Mouse (Mus musculus): ENCODE results near the gene Aifm2. TPM values are rescaled to one million over a fixed set of nuclear protein-coding genes. Genes with fewer than 3 reads are reported as not detected.

Gene Aifm2
- total and polyA plus RNA-seq, 3 experiments: 24.6 to 32.9 (median 28.9) TPM

- H3K9ac ChIP-seq (ENCODE audit: low read depth, low read length): no peak overlapping the region
- H3K79me2 ChIP-seq (replicated peaks; ENCODE audit: control insufficient read depth, insufficient read depth, low read length): no peaks in the 10 kb centered on the region
- H3K27ac ChIP-seq: no peak overlapping the region
- no peak for TF ChIP-seq EP300 (IDR thresholded peaks at IDR 0.05; ENCODE audit: insufficient read depth, low read depth, low read length)
- TF ChIP-seq CTCF (IDR thresholded peaks at IDR 0.05): peak; percentile 55
- no peak for DNase-seq
- H3K4me1 ChIP-seq (ENCODE audit: control insufficient read depth, insufficient read depth, low read length): no peaks in the 10 kb centered on the region
- intact Hi-C loops (cut with DNase I): no loop called here
- H3K36me3 ChIP-seq (ENCODE audit: control insufficient read depth, insufficient read depth, low read length): no peaks in the 10 kb centered on the region
- 89% methylated on average over 4 of the region's 4 CpGs for WGBS
- H3K4me3 ChIP-seq: no peak overlapping the region
- H3K27me3 ChIP-seq (ENCODE audit: control insufficient read depth, insufficient read depth, low read length): no peaks in the 10 kb centered on the region
These were observed 30.1 kb downstream of the Aifm2 start for GRCm38 (mm10) chr10:61745133-61745532.

- Histone ChIP-seq H3K36me3 (ENCODE audit: control insufficient read depth, insufficient read depth, low read length) (no peaks in the 10 kb centered on the region), H3K4me3 (no peak overlapping the region), H3K27me3 (ENCODE audit: control insufficient read depth, insufficient read depth, low read length) (no peaks in the 10 kb centered on the region), H3K79me2 (replicated peaks; ENCODE audit: control insufficient read depth, insufficient read depth, low read length) (no peaks in the 10 kb centered on the region), H3K9ac (ENCODE audit: low read depth, low read length) (no peak overlapping the region), H3K27ac (no peak overlapping the region), H3K4me1 (ENCODE audit: control insufficient read depth, insufficient read depth, low read length) (no peaks in the 10 kb centered on the region)
- no peak for TF ChIP-seq POLR2A (IDR thresholded peaks at IDR 0.05; ENCODE audit: insufficient read depth, low read depth, low read length)
- no peak for TF ChIP-seq EP300 (IDR thresholded peaks at IDR 0.05; ENCODE audit: insufficient read depth, low read depth, low read length)
- TF ChIP-seq CTCF (IDR thresholded peaks at IDR 0.05): no peak
- 93% methylated on average over 13 of the region's 13 CpGs for WGBS
- intact Hi-C loops (cut with DNase I): no loop called here
- no peak for DNase-seq
These were observed 32.2 kb downstream of the Aifm2 start for GRCm38 (mm10) chr10:61747302-61747701.

DNA sequence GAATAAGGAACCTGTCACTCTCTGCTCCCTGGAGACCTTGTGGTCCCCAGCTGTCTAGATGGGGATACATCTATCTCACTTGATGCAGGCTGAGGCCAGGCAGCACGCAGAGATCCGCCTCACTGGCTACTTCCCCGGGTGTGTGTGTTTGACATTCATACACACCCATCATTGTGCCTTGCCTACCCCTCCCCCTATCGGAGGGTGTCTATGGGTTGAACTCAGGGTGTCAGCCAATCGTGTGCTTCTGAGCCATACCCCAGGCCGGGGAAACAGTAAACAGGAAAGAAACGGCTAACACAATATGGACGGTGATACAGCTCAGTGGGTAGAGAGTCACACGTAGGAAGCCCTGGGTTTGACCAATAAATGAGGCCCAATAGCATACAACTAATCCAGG, 35.0 kb downstream of the Aifm2 start:
- Histone ChIP-seq H3K27me3 (ENCODE audit: control insufficient read depth, insufficient read depth, low read length) (no peaks in the 10 kb centered on the region), H3K27ac (no peak overlapping the region), H3K79me2 (replicated peaks; ENCODE audit: control insufficient read depth, insufficient read depth, low read length) (no peaks in the 10 kb centered on the region), H3K9ac (ENCODE audit: low read depth, low read length) (no peak overlapping the region), H3K36me3 (ENCODE audit: control insufficient read depth, insufficient read depth, low read length) (no peaks in the 10 kb centered on the region), H3K4me3 (no peak overlapping the region), H3K4me1 (ENCODE audit: control insufficient read depth, insufficient read depth, low read length) (no peaks in the 10 kb centered on the region)
- 84% methylated on average over 9 of the region's 9 CpGs for WGBS
- no peak for DNase-seq
- intact Hi-C loops (cut with DNase I): no loop called here
- TF ChIP-seq EP300 (IDR thresholded peaks at IDR 0.05; ENCODE audit: insufficient read depth, low read depth, low read length) (no peak), CTCF (IDR thresholded peaks at IDR 0.05) (no peak), POLR2A (IDR thresholded peaks at IDR 0.05; ENCODE audit: insufficient read depth, low read depth, low read length) (no peak)

DNA sequence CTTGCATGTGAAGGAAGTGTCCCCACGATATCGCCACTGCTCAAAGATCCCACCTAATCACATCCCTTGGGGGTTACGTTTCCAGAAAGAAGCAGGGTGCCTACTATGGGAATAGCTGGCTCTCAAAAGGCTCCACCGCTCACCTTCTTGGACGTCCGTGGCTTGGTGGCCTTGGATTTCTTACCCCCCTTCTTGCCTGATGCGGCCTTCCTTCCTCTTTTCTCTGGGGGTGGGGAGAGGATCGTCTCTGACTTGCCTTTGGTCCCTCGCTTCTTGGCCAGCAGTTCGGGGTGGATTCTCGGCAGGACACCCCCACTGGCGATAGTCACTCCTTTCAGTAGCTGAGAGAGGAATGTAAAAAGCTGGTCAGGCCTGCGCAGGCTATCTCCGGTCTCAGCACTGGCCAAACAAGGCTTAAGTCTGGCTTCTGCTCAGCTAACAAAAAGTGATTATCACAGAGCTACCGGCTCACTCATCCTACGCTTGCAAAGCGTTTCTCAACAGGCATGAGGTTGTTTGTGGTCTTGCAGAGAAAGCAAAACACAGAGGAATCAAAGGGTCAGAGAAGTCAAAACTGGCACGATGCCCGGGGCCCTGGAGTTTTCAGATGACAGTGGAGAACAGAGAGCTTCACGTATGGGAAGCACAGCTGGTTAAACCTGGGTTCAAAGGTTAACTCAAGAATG, 36.6 kb downstream of the Aifm2 start:
- peak in 1 of 2 experiments; percentile 16 for DNase-seq
- intact Hi-C loops (cut with DNase I): no loop called here
- H3K4me3 ChIP-seq: no peak overlapping the region
- WGBS: 47% methylated on average over 20 of the region's 20 CpGs
- no peaks in the 10 kb centered on the region for H3K4me1 ChIP-seq (ENCODE audit: control insufficient read depth, insufficient read depth, low read length)
- no peaks in the 10 kb centered on the region for H3K27me3 ChIP-seq (ENCODE audit: control insufficient read depth, insufficient read depth, low read length)
- H3K79me2 ChIP-seq (replicated peaks; ENCODE audit: control insufficient read depth, insufficient read depth, low read length): no peaks in the 10 kb centered on the region
- H3K36me3 ChIP-seq (ENCODE audit: control insufficient read depth, insufficient read depth, low read length): no peaks in the 10 kb centered on the region
- TF ChIP-seq EP300 (IDR thresholded peaks at IDR 0.05; ENCODE audit: insufficient read depth, low read depth, low read length) (no peak), CTCF (IDR thresholded peaks at IDR 0.05) (no peak), POLR2A (IDR thresholded peaks at IDR 0.05; ENCODE audit: insufficient read depth, low read depth, low read length) (no peak)
- H3K9ac ChIP-seq (ENCODE audit: low read depth, low read length): no peak overlapping the region
- no peak overlapping the region for H3K27ac ChIP-seq

DNA sequence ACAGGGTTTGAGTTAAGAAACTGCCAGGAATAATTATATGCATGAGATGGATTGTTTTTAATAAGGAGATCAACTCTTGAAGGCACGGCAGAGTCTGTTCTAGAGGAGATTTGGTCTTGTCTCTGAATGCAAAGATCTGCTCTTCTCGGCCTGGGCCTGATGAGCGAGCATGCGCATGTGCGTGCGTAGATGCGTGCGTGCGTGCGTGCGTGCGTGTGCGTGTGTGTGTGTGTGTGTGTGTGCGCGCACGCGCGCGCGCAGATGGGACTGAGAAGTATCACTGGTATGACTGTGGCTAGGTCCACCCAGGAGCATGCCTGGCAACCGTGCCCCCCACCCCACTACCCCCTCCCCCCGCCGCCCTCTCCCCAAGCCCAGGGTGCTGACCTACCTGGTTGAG, 38.0 kb downstream of the Aifm2 start:
- intact Hi-C loops (cut with DNase I): no loop called here
- Histone ChIP-seq H3K27ac (no peak overlapping the region), H3K4me3 (no peak overlapping the region), H3K4me1 (ENCODE audit: control insufficient read depth, insufficient read depth, low read length) (no peaks in the 10 kb centered on the region), H3K27me3 (ENCODE audit: control insufficient read depth, insufficient read depth, low read length) (no peaks in the 10 kb centered on the region), H3K36me3 (ENCODE audit: control insufficient read depth, insufficient read depth, low read length) (no peaks in the 10 kb centered on the region), H3K79me2 (replicated peaks; ENCODE audit: control insufficient read depth, insufficient read depth, low read length) (no peaks in the 10 kb centered on the region), H3K9ac (ENCODE audit: low read depth, low read length) (no peak overlapping the region)
- no peak for DNase-seq
- TF ChIP-seq POLR2A (IDR thresholded peaks at IDR 0.05; ENCODE audit: insufficient read depth, low read depth, low read length): no peak
- TF ChIP-seq EP300 (IDR thresholded peaks at IDR 0.05; ENCODE audit: insufficient read depth, low read depth, low read length): no peak
- TF ChIP-seq CTCF (IDR thresholded peaks at IDR 0.05): no peak
- WGBS: 97% methylated on average over 23 of the region's 23 CpGs

DNA sequence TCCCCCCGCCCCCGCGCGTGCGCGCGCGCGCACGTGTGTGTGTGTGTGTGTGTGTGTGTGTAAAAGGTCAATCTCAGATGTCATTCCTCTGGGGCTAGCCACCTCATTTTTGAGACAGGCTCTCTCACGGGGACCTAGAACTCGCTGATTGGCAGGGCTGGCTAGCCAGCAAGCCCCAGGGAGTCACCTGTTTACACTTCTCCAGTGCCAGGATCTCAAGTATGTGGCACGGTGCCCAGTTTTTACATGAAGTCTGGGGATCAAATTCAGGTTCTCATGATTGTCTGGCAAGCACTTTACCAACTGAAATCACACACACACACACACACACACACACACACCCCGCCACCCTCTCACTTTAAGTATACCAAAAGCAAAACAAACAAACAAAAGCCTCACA, 42.0 kb downstream of the Aifm2 start:
- intact Hi-C loops (cut with DNase I): no loop called here
- Histone ChIP-seq H3K9ac (ENCODE audit: low read depth, low read length) (no peak overlapping the region), H3K4me3 (no peak overlapping the region), H3K4me1 (ENCODE audit: control insufficient read depth, insufficient read depth, low read length) (peaks cover 3% of the 10 kb centered on the region; the same call in 1 of the 2 replicates), H3K36me3 (ENCODE audit: control insufficient read depth, insufficient read depth, low read length) (no peaks in the 10 kb centered on the region), H3K27ac (no peak overlapping the region), H3K79me2 (replicated peaks; ENCODE audit: control insufficient read depth, insufficient read depth, low read length) (no peaks in the 10 kb centered on the region), H3K27me3 (ENCODE audit: control insufficient read depth, insufficient read depth, low read length) (no peaks in the 10 kb centered on the region)
- 74% methylated on average over 14 of the region's 14 CpGs for WGBS
- peak; percentile 50 to 66 for DNase-seq
- TF ChIP-seq POLR2A (IDR thresholded peaks at IDR 0.05; ENCODE audit: insufficient read depth, low read depth, low read length) (no peak), CTCF (IDR thresholded peaks at IDR 0.05) (no peak), EP300 (IDR thresholded peaks at IDR 0.05; ENCODE audit: insufficient read depth, low read depth, low read length) (no peak)
